Mouse (Mus musculus) intestine, postnatal 0 days (tissue): ENCODE measurements around the gene Mt3. TPM values are rescaled to one million over a fixed set of nuclear protein-coding genes. Genes with fewer than 3 reads are reported as not detected.

ENCODE experiments used
- ATAC-seq: fragments of 200-750 bp; cut with Nextera tagmentation; 2 replicates; pipeline ENCODE4 v1.8.0; 2017; ENCODE audit warnings: mild to moderate bottlenecking, moderate TSS enrichment, moderate library complexity
- H3K27ac ChIP-seq: fragments of 300-500 bp; sonication (generic); 2 replicates; pipeline ENCODE4 v1.5.1; 2014; ENCODE audit warnings: mild to moderate bottlenecking, low read depth, low read length, moderate library complexity
- H3K27me3 ChIP-seq: fragments of 300-500 bp; sonication (generic); replicated peaks from 2 replicates; pipeline ENCODE4 v1.6.1; 2014; ENCODE audit warnings: low read length, mixed read lengths; ENCODE audit not compliant: control insufficient read depth, insufficient read depth
- H3K36me3 ChIP-seq: fragments of 300-500 bp; sonication (generic); 2 replicates; pipeline ENCODE4 v1.6.1; 2014; ENCODE audit warnings: mild to moderate bottlenecking, moderate library complexity; ENCODE audit not compliant: control insufficient read depth, insufficient read depth
- H3K4me1 ChIP-seq: fragments of 300-500 bp; sonication (generic); replicated peaks from 2 replicates; pipeline ENCODE4 v1.6.1; 2014; ENCODE audit warnings: antibody characterized with exemption, low read length, mixed read lengths; ENCODE audit not compliant: control insufficient read depth, insufficient read depth
- H3K4me2 ChIP-seq: fragments of 300-500 bp; sonication (generic); replicated peaks from 2 replicates; pipeline ENCODE4 v1.6.1; 2014; ENCODE audit warnings: low read depth, mild to moderate bottlenecking, moderate library complexity
- H3K4me3 ChIP-seq: fragments of 300-500 bp; sonication (generic); 2 replicates; pipeline ENCODE4 v1.5.1; 2014; ENCODE audit warnings: low read depth, low read length
- H3K9ac ChIP-seq: fragments of 300-500 bp; sonication (generic); 2 replicates; pipeline ENCODE4 v1.6.1; 2014; ENCODE audit warnings: mild to moderate bottlenecking, low read depth, low read length
- H3K9me3 ChIP-seq: fragments of 300-500 bp; sonication (generic); 2 replicates; pipeline ENCODE4 v1.6.1; 2016; ENCODE audit warnings: mixed run types; ENCODE audit not compliant: control insufficient read depth
- CTCF ChIP-seq: sonication (generic); IDR thresholded peaks from 2 replicates; pipeline ENCODE4 v1.5.1; 2016; ENCODE audit warnings: low read depth, mild to moderate bottlenecking, control low read depth, antibody characterized with exemption, moderate library complexity
- WGBS: fragments of 180-500 bp; shearing (Covaris S2); extraction: QIAGEN DNeasy Blood & Tissue Kit; methylation state at CpG from one replicate; pipeline ENCODE4 v1.1.7; 2014; 5-methylcytosine and 5-hydroxymethylcytosine counted together
- polyA plus RNA-seq: library from polyadenylated mRNA; unstranded; fragments of >200 nt; fragmentation: Nextera tagmentation; extraction: Ambion mirVana; gene quantifications from 2 replicates; pipeline ENCODE4 v1.2.1, GENCODE M21; 2015

The Mt3 gene
- polyA plus RNA-seq, 1 experiment from 2014 or later = 4.4 TPM

DNA sequence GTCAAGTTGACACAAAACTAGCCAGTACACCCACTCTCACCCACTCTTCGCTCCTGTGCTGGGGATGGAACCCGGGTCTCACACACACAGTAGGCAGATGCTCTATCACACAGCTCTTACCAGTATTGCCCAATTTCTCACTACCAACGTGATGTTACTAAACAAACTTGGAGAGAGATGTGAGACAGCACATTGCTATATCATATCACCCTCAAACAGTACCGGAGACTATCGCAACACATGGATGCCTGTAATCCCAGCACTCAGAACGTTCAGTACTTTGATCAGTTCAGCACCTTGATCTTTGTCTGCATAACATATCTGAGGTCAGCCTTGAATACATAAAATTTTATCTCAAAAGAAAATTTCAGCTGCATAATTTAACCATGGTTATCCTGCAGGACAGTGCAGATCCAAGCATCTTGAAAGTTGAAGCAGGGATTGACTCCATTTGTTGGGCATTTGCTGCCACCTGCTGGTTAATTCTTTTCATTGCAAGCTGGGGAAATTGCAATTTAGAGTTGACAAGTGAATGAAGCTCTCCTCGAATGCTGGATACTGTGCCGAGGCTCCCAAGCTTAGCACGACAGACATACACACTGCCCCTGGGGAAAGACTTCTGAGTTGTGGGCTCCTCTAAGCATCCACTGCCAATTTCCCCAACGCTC lies 46.9 kb downstream of the Mt3 start:
- H3K9ac ChIP-seq = no peak overlapping the region
- H3K27ac ChIP-seq = no peak overlapping the region
- no peaks in the 10 kb centered on the region for H3K4me1 ChIP-seq
- TF ChIP-seq CTCF = peak; percentile 85
- H3K9me3 ChIP-seq = no peaks in the 10 kb centered on the region
- H3K36me3 ChIP-seq = no peaks in the 10 kb centered on the region
- peak; percentile 37; the same call in 1 of the 2 replicates for ATAC-seq
- no peak overlapping the region for H3K4me3 ChIP-seq
- H3K27me3 ChIP-seq = no peaks in the 10 kb centered on the region
- no peak overlapping the region for H3K4me2 ChIP-seq
- WGBS = 42% methylated on average over 10 of the region's 10 CpGs

Other genes starting within 250 kb of the Mt3 start
- gene Amfr, start 139.8 kb upstream of the Mt3 start, polyA plus RNA-seq = 61.8 and 65.0 TPM in 2 replicates
- gene Nudt21, start 115.6 kb upstream of the Mt3 start, polyA plus RNA-seq = 58.3 and 60.3 TPM in 2 replicates
- 5.2 and 5.5 TPM in 2 replicates for gene Ogfod1, start 115.4 kb upstream of the Mt3 start, polyA plus RNA-seq
- 3.6 and 4.6 TPM in 2 replicates for gene Bbs2, start 53.7 kb upstream of the Mt3 start, polyA plus RNA-seq
- 0.69 and 2.6 TPM in 2 replicates for gene Mt4, start 15.4 kb upstream of the Mt3 start, polyA plus RNA-seq
- 224 and 270 TPM in 2 replicates for gene Mt2, start 20.1 kb downstream of the Mt3 start, polyA plus RNA-seq
- gene Mt1, start 26.5 kb downstream of the Mt3 start, polyA plus RNA-seq = 2,068 and 2,262 TPM in 2 replicates
- 21.2 and 21.9 TPM in 2 replicates for gene Nup93, start 62.0 kb downstream of the Mt3 start, polyA plus RNA-seq
- gene Slc12a3, start 176.6 kb downstream of the Mt3 start, polyA plus RNA-seq = 0.16 TPM in 1 of 2 replicates, not detected in the other
- 135 and 154 TPM in 2 replicates for gene Herpud1, start 233.8 kb downstream of the Mt3 start, polyA plus RNA-seq